Mouse (Mus musculus) liver, embryonic 13.5 days (tissue): ENCODE data around the gene Ttc39a. TPM values are rescaled to one million over a fixed set of nuclear protein-coding genes. Genes with fewer than 3 reads are reported as not detected.

Source experiments
- ATAC-seq: fragments of 200-750 bp; cut with Nextera tagmentation; 2 replicates; pipeline ENCODE4 v1.8.0; 2017; ENCODE audit warnings: low read depth, mild to moderate bottlenecking, moderate number of reproducible peaks, moderate library complexity
- DNase-seq: peaks from one replicate; pipeline ENCODE4 v3.0.0; 2022
- H3K27ac ChIP-seq: fragments of 300-500 bp; sonication (generic); 2 replicates; pipeline ENCODE4 v1.5.1; 2015; ENCODE audit warnings: moderate library complexity, mild to moderate bottlenecking, inconsistent platforms
- H3K27me3 ChIP-seq: fragments of 300-500 bp; sonication (generic); 2 replicates; pipeline ENCODE4 v1.6.1; 2015; ENCODE audit warnings: mild to moderate bottlenecking, inconsistent platforms
- H3K36me3 ChIP-seq: fragments of 300-500 bp; sonication (generic); 2 replicates; pipeline ENCODE4 v1.6.1; 2015; ENCODE audit warnings: mild to moderate bottlenecking, inconsistent platforms
- H3K4me1 ChIP-seq: fragments of 300-500 bp; sonication (generic); replicated peaks from 2 replicates; pipeline ENCODE4 v1.6.1; 2015; ENCODE audit warnings: inconsistent platforms
- H3K4me2 ChIP-seq: fragments of 300-500 bp; sonication (generic); 2 replicates; pipeline ENCODE4 v1.6.1; 2015; ENCODE audit warnings: inconsistent platforms, mild to moderate bottlenecking, moderate library complexity
- H3K4me3 ChIP-seq: fragments of 300-500 bp; sonication (generic); replicated peaks from 2 replicates; pipeline ENCODE4 v1.5.1; 2015; ENCODE audit warnings: mild to moderate bottlenecking, inconsistent platforms
- H3K9ac ChIP-seq: fragments of 300-500 bp; sonication (generic); 2 replicates; pipeline ENCODE4 v1.6.1; 2015; ENCODE audit warnings: mild to moderate bottlenecking, inconsistent platforms
- H3K9me3 ChIP-seq: fragments of 300-500 bp; sonication (generic); replicated peaks from 2 replicates; pipeline ENCODE4 v1.6.1; 2016; ENCODE audit warnings: inconsistent platforms
- WGBS: fragments of 180-500 bp; shearing (Covaris S2); methylation state at CpG from one replicate; pipeline ENCODE4 v1.1.7; 2015; ENCODE audit not compliant: insufficient replicate concordance; 5-methylcytosine and 5-hydroxymethylcytosine counted together
- polyA plus RNA-seq: library from polyadenylated mRNA; unstranded; fragments of >200 nt; fragmentation: Nextera tagmentation; extraction: Ambion mirVana; gene quantifications from 2 replicates; pipeline ENCODE4 v1.2.1, GENCODE M21; 2015

Gene Ttc39a
- polyA plus RNA-seq, 1 experiment from 2014 or later, result 14.2 TPM

GRCm38 (mm10) chr4:109440381-109440780, 34.0 kb downstream of the Ttc39a start:
- H3K4me2 ChIP-seq, result peak overlapping the region; percentile 61
- ATAC-seq, result no peak
- DNase-seq, result no peak
- H3K27ac ChIP-seq, result peak overlapping the region; percentile 98
- H3K4me1 ChIP-seq, result peaks cover 78% of the 10 kb centered on the region
- 84% methylated on average over 5 of the region's 5 CpGs for WGBS
- H3K9me3 ChIP-seq, result no peaks in the 10 kb centered on the region
- peaks cover 39% of the 10 kb centered on the region for H3K36me3 ChIP-seq
- H3K4me3 ChIP-seq, result peak overlapping the region; percentile 29
- H3K9ac ChIP-seq, result peak overlapping the region; percentile 68
- no peaks in the 10 kb centered on the region for H3K27me3 ChIP-seq

DNA sequence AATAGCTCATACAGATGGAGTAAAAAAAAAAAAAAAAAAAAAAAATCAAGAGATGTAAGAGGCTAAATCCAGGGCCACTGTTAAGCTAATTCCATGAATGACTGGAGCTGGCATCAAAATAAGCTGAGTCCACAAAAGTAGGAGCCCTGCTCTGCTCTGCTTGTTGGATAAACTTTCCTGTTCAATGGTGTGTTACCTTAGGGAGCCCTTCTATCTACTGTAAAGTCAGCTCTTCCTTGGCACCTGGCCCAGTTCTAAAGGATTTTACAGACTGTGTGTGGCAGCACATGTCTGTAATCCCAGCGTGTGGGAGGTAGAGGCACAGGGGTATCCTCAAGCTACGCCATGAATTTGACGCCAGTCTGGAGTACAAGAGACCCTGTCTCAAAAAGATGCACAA, 34.6 kb downstream of the Ttc39a start:
- peaks cover 84% of the 10 kb centered on the region for H3K4me1 ChIP-seq

DNA sequence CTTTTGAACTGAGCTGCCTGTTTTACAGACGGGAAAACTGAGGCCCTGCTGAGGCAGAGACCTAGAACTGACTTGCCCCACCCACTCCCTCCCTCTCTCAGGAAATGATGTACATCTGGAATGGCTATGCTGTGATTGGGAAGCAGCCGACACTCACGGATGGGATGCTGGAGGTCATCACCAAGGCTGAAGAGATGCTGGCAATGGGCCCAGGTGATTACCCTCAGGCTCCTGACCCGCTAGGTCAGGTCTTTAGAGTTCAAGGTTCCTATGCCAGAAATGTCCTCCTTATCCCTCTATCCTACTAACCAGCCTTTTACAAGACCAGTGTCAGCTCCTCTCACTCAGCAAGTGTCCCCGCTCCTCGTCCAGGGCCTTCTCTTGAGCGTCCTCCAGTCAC, 35.7 kb downstream of the Ttc39a start:
- Histone ChIP-seq H3K9me3 (no peaks in the 10 kb centered on the region), H3K4me3 (0 out of 2 replicates have a peak overlapping the region, but pooled peaks have one; percentile 12), H3K4me1 (peaks cover 96% of the 10 kb centered on the region), H3K4me2 (peak overlapping the region; percentile 48), H3K27me3 (no peaks in the 10 kb centered on the region), H3K36me3 (peaks cover 53% of the 10 kb centered on the region), H3K27ac (peak overlapping the region; percentile 98), H3K9ac (peak overlapping the region; percentile 68)
- DNase-seq (no peak), ATAC-seq (no peak)
- 86% methylated on average over 7 of the region's 7 CpGs for WGBS

More for the DNA sequence above, 34.6 kb downstream of the Ttc39a start:
- Histone ChIP-seq H3K9me3 (no peaks in the 10 kb centered on the region), H3K4me3 (no peak overlapping the region), H3K4me2 (peak overlapping the region; percentile 35), H3K9ac (peak overlapping the region; percentile 68; the same call in 1 of the 2 replicates), H3K36me3 (peaks cover 43% of the 10 kb centered on the region), H3K27ac (peak overlapping the region; percentile 98), H3K27me3 (no peaks in the 10 kb centered on the region)
- no peak for ATAC-seq
- DNase-seq, result no peak
- 89% methylated on average over 3 of the region's 3 CpGs for WGBS

- ATAC-seq (0 out of 2 replicates have a peak, but pooled peaks have one; percentile 10), DNase-seq (peak; percentile 40)
- Histone ChIP-seq H3K27ac (peak overlapping the region; percentile 98), H3K9ac (peak overlapping the region; percentile 68), H3K4me3 (0 out of 2 replicates have a peak overlapping the region, but pooled peaks have one; percentile 12), H3K9me3 (no peaks in the 10 kb centered on the region), H3K27me3 (no peaks in the 10 kb centered on the region), H3K4me1 (peaks cover 99% of the 10 kb centered on the region), H3K4me2 (peak overlapping the region; percentile 48), H3K36me3 (peaks cover 53% of the 10 kb centered on the region)
- 58% methylated on average over 4 of the region's 4 CpGs for WGBS
Observed at GRCm38 (mm10) chr4:109442649-109443048, 36.2 kb downstream of the Ttc39a start.

DNA sequence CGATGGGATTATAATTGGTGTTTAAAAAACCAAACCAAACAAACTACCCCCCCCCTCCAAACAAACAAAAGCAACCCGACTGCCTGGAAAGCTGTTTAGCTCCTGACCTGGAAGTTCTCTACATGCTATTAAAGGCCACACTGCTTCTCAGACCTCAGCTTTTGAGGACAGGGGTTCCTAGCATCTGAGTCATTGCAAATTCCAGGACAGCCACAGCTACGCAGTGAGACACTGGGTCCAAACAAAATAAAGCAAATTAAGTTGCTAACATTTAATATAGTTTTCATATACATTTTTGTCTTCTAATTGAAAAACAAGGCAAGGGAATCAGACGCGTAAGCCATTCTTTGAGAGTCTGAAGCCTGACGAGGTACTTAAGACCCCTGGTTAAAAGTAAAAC, 38.0 kb downstream of the Ttc39a start:
- Histone ChIP-seq H3K4me3 (no peak overlapping the region), H3K36me3 (peaks cover 57% of the 10 kb centered on the region), H3K4me1 (peaks cover 96% of the 10 kb centered on the region), H3K27ac (peak overlapping the region; percentile 98), H3K9me3 (no peaks in the 10 kb centered on the region), H3K4me2 (peak overlapping the region; percentile 63), H3K27me3 (no peaks in the 10 kb centered on the region), H3K9ac (peak overlapping the region; percentile 68)
- ATAC-seq (no peak), DNase-seq (no peak)
- WGBS, result 78% methylated on average over 6 of the region's 6 CpGs

- H3K4me1 ChIP-seq, result peaks cover 96% of the 10 kb centered on the region
- 36% methylated on average over 2 of the region's 2 CpGs for WGBS
- peak overlapping the region; percentile 68 for H3K9ac ChIP-seq
Observed at GRCm38 (mm10) chr4:109444951-109445350, 38.5 kb downstream of the Ttc39a start.

DNA sequence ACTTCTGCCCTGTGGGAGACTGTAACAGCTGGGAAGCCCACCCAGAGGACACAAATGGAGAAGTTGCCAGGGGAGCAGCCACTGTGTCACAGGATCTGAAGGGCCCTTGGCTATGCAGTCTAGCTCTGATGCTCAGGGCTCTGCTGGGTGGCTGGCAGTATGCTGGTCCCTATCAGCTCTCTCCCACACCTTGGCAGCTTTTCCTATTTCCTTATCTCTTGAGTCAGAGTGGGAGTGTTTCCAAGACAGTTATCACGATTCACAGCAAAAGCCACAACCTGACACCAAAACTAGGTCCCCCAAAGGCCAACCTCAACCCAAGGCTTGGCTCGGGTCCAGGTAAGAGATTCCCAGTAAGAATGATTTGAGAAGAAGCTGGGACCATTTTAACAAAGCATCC, 39.0 kb downstream of the Ttc39a start:
- H3K4me2 ChIP-seq, result peak overlapping the region; percentile 63
- H3K36me3 ChIP-seq, result peaks cover 65% of the 10 kb centered on the region
- no peaks in the 10 kb centered on the region for H3K9me3 ChIP-seq
- peaks cover 95% of the 10 kb centered on the region for H3K4me1 ChIP-seq
- 12% methylated on average over 2 of the region's 2 CpGs for WGBS
- H3K27me3 ChIP-seq, result no peaks in the 10 kb centered on the region
- peak overlapping the region; percentile 68 for H3K9ac ChIP-seq
- peak overlapping the region; percentile 20 for H3K4me3 ChIP-seq
- ATAC-seq (peak; percentile 98), DNase-seq (peak; percentile 83)
- H3K27ac ChIP-seq, result peak overlapping the region; percentile 98

More at GRCm38 (mm10) chr4:109444951-109445350, 38.5 kb downstream of the Ttc39a start:
- Histone ChIP-seq H3K36me3 (peaks cover 62% of the 10 kb centered on the region), H3K27me3 (no peaks in the 10 kb centered on the region), H3K9me3 (no peaks in the 10 kb centered on the region), H3K4me2 (peak overlapping the region; percentile 63), H3K4me3 (peak overlapping the region; percentile 20), H3K27ac (peak overlapping the region; percentile 98)
- ATAC-seq (peak; percentile 74), DNase-seq (no peak)

- Histone ChIP-seq H3K4me2 (peak overlapping the region; percentile 63), H3K4me1 (peaks cover 89% of the 10 kb centered on the region), H3K4me3 (no peak overlapping the region; the same call in 1 of the 2 replicates), H3K27me3 (no peaks in the 10 kb centered on the region), H3K9ac (peak overlapping the region; percentile 60), H3K36me3 (peaks cover 68% of the 10 kb centered on the region), H3K9me3 (no peaks in the 10 kb centered on the region), H3K27ac (peak overlapping the region; percentile 98)
- DNase-seq (peak; percentile 45), ATAC-seq (peak; percentile 37)
- WGBS, result 18% methylated on average over 1 of the region's 1 CpGs
Observed at GRCm38 (mm10) chr4:109445956-109446355, 39.5 kb downstream of the Ttc39a start.

DNA sequence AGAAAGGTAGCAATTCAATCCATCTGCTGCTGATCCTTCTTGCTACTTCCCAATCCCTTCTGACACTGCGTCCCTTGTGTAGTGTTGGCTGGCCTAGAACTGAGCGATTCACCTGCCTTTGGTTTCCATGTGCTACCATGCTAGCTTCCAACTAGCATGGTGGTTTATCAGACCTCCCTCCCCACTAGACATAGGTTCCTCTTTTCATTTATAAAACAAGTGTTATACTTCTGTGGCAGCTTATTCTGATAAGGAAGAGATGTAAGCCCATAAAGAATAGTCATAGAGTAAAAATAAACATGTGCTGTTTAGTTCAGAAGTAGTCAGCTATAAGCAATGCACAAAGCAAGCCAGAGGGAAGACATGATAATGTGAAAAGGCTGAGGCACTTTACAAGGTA, 42.1 kb downstream of the Ttc39a start:
- H3K9me3 ChIP-seq, result no peaks in the 10 kb centered on the region
- no peak overlapping the region for H3K4me2 ChIP-seq
- H3K27me3 ChIP-seq, result no peaks in the 10 kb centered on the region
- H3K36me3 ChIP-seq, result peaks cover 64% of the 10 kb centered on the region
- no peak overlapping the region for H3K4me3 ChIP-seq
- no peak overlapping the region; the same call in 1 of the 2 replicates for H3K27ac ChIP-seq
- peaks cover 64% of the 10 kb centered on the region for H3K4me1 ChIP-seq
- H3K9ac ChIP-seq, result no peak overlapping the region
- WGBS, result 85% methylated on average over 2 of the region's 2 CpGs
- no peak for ATAC-seq
- no peak for DNase-seq

DNA sequence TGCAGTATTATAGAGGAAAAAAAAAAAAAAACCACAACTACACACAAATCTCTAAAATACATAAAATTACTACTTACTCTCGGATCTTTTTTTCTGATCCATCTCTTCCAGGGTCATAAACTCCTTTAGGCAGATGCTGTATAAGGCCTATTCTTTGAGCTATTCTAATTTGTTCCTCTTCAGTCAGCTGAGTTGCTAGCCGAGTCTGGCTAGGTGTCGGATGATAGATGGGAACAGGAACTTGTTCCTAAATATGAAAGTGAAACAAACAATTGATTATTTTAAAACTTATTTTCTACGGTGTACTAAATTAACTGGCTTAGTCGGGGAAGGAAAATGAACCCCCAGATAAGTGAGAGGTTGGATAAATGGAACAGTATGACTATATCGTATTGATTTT, 50.4 kb downstream of the Ttc39a start:
- no peaks in the 10 kb centered on the region for H3K27me3 ChIP-seq
- WGBS, result 82% methylated on average over 6 of the region's 6 CpGs
- no peak overlapping the region for H3K4me3 ChIP-seq
- no peak overlapping the region for H3K27ac ChIP-seq
- ATAC-seq (no peak), DNase-seq (no peak)
- H3K4me2 ChIP-seq, result no peak overlapping the region
- no peak overlapping the region for H3K9ac ChIP-seq
- H3K9me3 ChIP-seq, result no peaks in the 10 kb centered on the region
- peaks cover 20% of the 10 kb centered on the region for H3K4me1 ChIP-seq
- H3K36me3 ChIP-seq, result peaks cover 31% of the 10 kb centered on the region

DNA sequence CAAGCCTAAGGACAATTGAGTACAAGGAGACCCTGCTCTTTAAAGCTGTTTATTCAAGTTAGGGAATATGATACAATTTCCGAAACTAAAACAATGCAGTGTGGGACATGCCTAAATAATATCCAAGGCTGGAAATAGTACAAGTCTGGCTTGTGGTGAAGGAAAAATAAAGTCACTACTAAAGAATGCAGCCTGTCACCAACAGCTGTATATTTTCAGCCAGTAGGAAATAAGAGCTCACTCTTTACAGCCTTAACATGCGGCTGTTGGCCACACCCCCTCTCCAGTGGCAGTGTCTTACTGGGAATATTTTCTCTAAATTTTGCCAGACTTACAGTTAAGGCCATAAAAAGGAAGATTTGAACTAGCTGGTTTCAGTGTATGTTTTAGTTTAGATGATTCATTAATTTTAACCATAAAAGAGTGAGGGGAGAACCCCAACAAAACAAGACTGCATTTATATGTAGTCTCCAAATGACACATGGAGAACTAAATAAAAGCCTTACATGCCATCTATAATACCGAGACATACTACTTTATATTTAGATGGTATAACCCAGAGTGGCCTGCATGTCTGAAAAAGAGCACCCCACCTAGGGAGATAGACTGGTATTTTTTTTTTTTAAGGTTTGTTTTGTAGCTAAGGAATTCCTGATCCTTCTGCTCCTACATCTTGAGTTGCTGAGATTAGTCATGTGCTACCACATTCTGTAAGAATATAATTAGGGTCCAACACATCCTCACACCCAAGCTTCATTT, 54.2 kb downstream of the Ttc39a start:
- Histone ChIP-seq H3K27me3 (no peaks in the 10 kb centered on the region), H3K36me3 (peaks cover 7% of the 10 kb centered on the region), H3K27ac (0 out of 2 replicates have a peak overlapping the region, but pooled peaks have one; percentile 8), H3K4me2 (no peak overlapping the region), H3K4me3 (no peak overlapping the region), H3K9ac (no peak overlapping the region), H3K4me1 (peaks cover 39% of the 10 kb centered on the region), H3K9me3 (no peaks in the 10 kb centered on the region)
- WGBS, result 72% methylated on average over 3 of the region's 3 CpGs
- no peak for ATAC-seq
- DNase-seq, result no peak
